Mouse (Mus musculus) midbrain, embryonic 13.5 days (tissue): ENCODE data around the gene Gbp2. TPM values are rescaled to one million over a fixed set of nuclear protein-coding genes. Genes with fewer than 3 reads are reported as not detected.
"Not testable (repeated sequence)": the region's sequence is repeated elsewhere in the genome, so short reads cannot be mapped to it uniquely, and the experiment has no call there.

Experiments used
- ATAC-seq: fragments of 200-750 bp; cut with Nextera tagmentation; 2 replicates; pipeline ENCODE4 v1.8.0; 2017; ENCODE audit warnings: mild to moderate bottlenecking, moderate TSS enrichment, moderate library complexity
- H3K27ac ChIP-seq: fragments of 300-500 bp; sonication (generic); 2 replicates; pipeline ENCODE4 v1.5.1; 2015; ENCODE audit warnings: inconsistent platforms, mild to moderate bottlenecking, moderate library complexity
- H3K27me3 ChIP-seq: fragments of 300-500 bp; sonication (generic); 2 replicates; pipeline ENCODE4 v1.6.1; 2015; ENCODE audit warnings: mild to moderate bottlenecking, inconsistent platforms
- H3K36me3 ChIP-seq: fragments of 300-500 bp; sonication (generic); 2 replicates; pipeline ENCODE4 v1.6.1; 2015; ENCODE audit warnings: mild to moderate bottlenecking, inconsistent platforms
- H3K4me1 ChIP-seq: fragments of 300-500 bp; sonication (generic); replicated peaks from 2 replicates; pipeline ENCODE4 v1.6.1; 2015; ENCODE audit warnings: inconsistent platforms
- H3K4me2 ChIP-seq: fragments of 300-500 bp; sonication (generic); replicated peaks from 2 replicates; pipeline ENCODE4 v1.6.1; 2015; ENCODE audit warnings: moderate library complexity, mild to moderate bottlenecking, inconsistent platforms
- H3K4me3 ChIP-seq: fragments of 300-500 bp; sonication (generic); replicated peaks from 2 replicates; pipeline ENCODE4 v1.5.1; 2015; ENCODE audit warnings: mild to moderate bottlenecking, inconsistent platforms
- H3K9ac ChIP-seq: fragments of 300-500 bp; sonication (generic); replicated peaks from 2 replicates; pipeline ENCODE4 v1.6.1; 2015; ENCODE audit warnings: mild to moderate bottlenecking, inconsistent platforms
- H3K9me3 ChIP-seq: fragments of 300-500 bp; sonication (generic); 2 replicates; pipeline ENCODE4 v1.6.1; 2016; ENCODE audit warnings: mild to moderate bottlenecking, inconsistent platforms
- WGBS: fragments of 180-500 bp; shearing (Covaris S2); methylation state at CpG from one replicate; pipeline ENCODE4 v1.1.7; 2015; 5-methylcytosine and 5-hydroxymethylcytosine counted together
- microRNA-seq: library from miRNA; unstranded; fragments of <30 nt; microRNA quantifications from one replicate; pipeline ENCODE4, GENCODE M21; 2016
- polyA plus RNA-seq: library from polyadenylated mRNA; unstranded; fragments of >200 nt; fragmentation: Nextera tagmentation; extraction: Ambion mirVana; gene quantifications from 2 replicates; pipeline ENCODE4 v1.2.1, GENCODE M21; 2015

Gbp2 gene
- polyA plus RNA-seq, 1 experiment from 2014 or later: 0.30 TPM

DNA sequence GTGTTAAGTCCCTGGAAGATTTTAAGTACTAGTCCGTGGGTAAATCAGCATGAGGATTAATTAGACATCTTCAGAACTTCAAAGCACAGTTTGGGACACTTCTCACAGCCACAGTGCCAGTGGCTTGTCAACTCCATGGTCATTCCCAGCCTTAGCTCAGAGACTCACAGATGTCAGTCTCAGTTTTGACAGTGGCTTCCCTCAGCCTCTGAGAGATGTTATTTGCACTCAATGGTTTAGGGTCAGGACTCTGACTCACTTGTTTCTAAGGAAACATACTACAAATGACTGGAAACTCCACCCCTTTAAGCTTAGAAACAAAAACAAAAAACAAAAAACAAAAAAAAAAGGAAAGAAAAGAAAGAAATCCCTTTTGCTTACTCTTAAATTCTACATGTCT lies 796 bp upstream of the Gbp2 start:
- ATAC-seq: no peak
- no peak overlapping the region for H3K4me2 ChIP-seq
- H3K27ac ChIP-seq: no peak overlapping the region
- H3K9ac ChIP-seq: no peak overlapping the region
- H3K4me3 ChIP-seq: no peak overlapping the region
- no peaks in the 10 kb centered on the region for H3K9me3 ChIP-seq
- no peaks in the 10 kb centered on the region for H3K36me3 ChIP-seq
- no peaks in the 10 kb centered on the region for H3K4me1 ChIP-seq
- H3K27me3 ChIP-seq: no peaks in the 10 kb centered on the region
- WGBS: 6% methylated on average over 1 of the region's 1 CpGs

DNA sequence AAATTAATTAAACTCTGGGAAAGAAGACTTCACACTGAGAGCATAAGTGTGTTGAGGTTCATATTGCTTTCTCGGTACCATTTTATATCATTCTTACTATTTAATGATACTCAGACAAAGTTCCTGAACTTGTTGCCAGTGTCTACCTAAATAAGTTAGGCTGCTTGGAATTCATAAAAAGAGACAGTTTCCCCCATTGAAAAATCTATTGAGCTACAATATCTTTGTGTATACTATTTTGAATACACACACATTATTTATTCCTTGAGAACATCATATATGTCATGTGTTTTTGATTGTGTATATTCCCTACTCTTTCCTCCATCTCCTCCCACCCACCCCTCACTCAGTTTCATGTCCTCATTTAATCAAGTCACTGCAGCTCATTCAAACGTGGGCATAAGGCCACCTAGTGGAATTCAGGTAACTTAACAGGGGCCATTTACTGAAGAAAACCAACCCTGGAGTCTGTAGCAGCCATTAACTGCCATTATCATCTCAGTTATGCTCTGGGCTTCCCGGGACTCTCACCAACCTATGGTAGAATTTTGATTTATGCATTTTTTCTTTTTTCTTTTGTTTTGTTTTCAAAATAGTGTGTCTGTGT lies 657 bp downstream of the Gbp2 start:
- 59% methylated on average over 3 of the region's 3 CpGs for WGBS
- no peak overlapping the region for H3K27ac ChIP-seq
- H3K27me3 ChIP-seq: no peaks in the 10 kb centered on the region
- no peaks in the 10 kb centered on the region for H3K4me1 ChIP-seq
- H3K9ac ChIP-seq: no peak overlapping the region
- no peak overlapping the region for H3K4me3 ChIP-seq
- H3K36me3 ChIP-seq: no peaks in the 10 kb centered on the region
- ATAC-seq: no peak
- no peak overlapping the region for H3K4me2 ChIP-seq
- H3K9me3 ChIP-seq: no peaks in the 10 kb centered on the region

GRCm38 (mm10) chr3:142630385-142630784 lies 10.0 kb downstream of the Gbp2 start:
- no peak overlapping the region for H3K4me2 ChIP-seq
- no peak overlapping the region for H3K27ac ChIP-seq
- H3K9ac ChIP-seq: no peak overlapping the region
- H3K36me3 ChIP-seq: no peaks in the 10 kb centered on the region
- no peak for ATAC-seq
- H3K9me3 ChIP-seq: no peaks in the 10 kb centered on the region
- H3K4me1 ChIP-seq: no peaks in the 10 kb centered on the region
- 94% methylated on average over 8 of the region's 8 CpGs for WGBS
- no peaks in the 10 kb centered on the region for H3K27me3 ChIP-seq
- H3K4me3 ChIP-seq: no peak overlapping the region

DNA sequence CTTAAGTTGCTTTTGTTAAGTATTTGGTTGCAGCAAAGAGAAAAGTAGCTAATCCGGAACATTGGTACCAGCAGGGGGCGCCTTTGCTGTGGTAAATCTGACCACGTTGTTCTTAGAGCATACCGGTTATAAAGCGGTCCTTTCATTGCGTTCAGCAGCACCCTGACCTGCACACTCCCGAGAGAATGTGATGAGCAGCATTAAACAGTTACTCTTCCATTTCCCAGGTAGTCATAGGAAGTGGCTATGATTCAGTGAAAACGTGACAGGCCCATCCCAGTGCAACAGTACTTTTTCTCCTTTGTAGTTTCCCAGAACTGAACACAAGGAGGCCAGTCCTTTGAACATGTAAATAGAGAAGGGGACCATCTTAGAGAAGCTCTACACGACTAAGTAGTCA lies 19.8 kb downstream of the Gbp2 start:
- peak; percentile 48; the same call in 1 of the 2 replicates for ATAC-seq
- no peaks in the 10 kb centered on the region for H3K9me3 ChIP-seq
- H3K27me3 ChIP-seq: no peaks in the 10 kb centered on the region
- no peaks in the 10 kb centered on the region for H3K4me1 ChIP-seq
- H3K27ac ChIP-seq: no peak overlapping the region
- no peak overlapping the region for H3K9ac ChIP-seq
- no peak overlapping the region for H3K4me3 ChIP-seq
- WGBS: 5% methylated on average over 9 of the region's 9 CpGs
- H3K36me3 ChIP-seq: no peaks in the 10 kb centered on the region
- peak overlapping the region; percentile 26; the same call in 1 of the 2 replicates for H3K4me2 ChIP-seq

GRCm38 (mm10) chr3:142645949-142646348 lies 25.5 kb downstream of the Gbp2 start:
- not testable (repeated sequence) for H3K4me3 ChIP-seq, H3K27me3 ChIP-seq, ATAC-seq, H3K27ac ChIP-seq, H3K36me3 ChIP-seq, H3K9me3 ChIP-seq, H3K4me1 ChIP-seq, H3K9ac ChIP-seq, H3K4me2 ChIP-seq
- 12% methylated on average over 2 of the region's 2 CpGs for WGBS

- H3K9me3 ChIP-seq, ATAC-seq, H3K4me3 ChIP-seq, H3K4me2 ChIP-seq, H3K36me3 ChIP-seq, H3K27me3 ChIP-seq, H3K9ac ChIP-seq, H3K4me1 ChIP-seq, H3K27ac ChIP-seq: not testable (repeated sequence)
- 77% methylated on average over 7 of the region's 7 CpGs for WGBS
Observed at GRCm38 (mm10) chr3:142647836-142648235, 27.4 kb downstream of the Gbp2 start.

DNA sequence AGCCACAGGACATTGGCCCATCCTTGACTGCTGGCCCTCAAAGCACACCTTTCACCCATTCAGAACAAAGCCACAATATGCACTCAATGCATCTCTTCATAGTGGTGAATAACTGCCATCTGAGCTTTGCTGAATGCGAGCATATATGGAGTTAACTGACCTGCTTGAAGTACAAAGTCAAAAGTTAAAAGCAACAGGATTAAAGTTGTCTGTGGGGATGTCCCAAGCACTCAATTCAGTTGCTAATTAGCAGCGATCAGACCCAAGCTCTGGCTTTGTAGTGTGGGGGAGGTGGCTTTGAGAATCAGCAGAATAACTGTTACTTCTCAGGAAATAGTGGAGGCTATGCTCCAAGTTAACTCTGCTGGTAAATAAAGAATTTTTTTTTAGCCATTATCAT lies 29.8 kb downstream of the Gbp2 start:
- no peak overlapping the region for H3K4me3 ChIP-seq
- no peak for ATAC-seq
- H3K36me3 ChIP-seq: no peaks in the 10 kb centered on the region
- no peak overlapping the region for H3K27ac ChIP-seq
- WGBS: 20% methylated on average over 2 of the region's 2 CpGs
- H3K9ac ChIP-seq: no peak overlapping the region
- H3K4me1 ChIP-seq: no peaks in the 10 kb centered on the region
- H3K4me2 ChIP-seq: no peak overlapping the region
- H3K9me3 ChIP-seq: no peaks in the 10 kb centered on the region
- no peaks in the 10 kb centered on the region for H3K27me3 ChIP-seq

GRCm38 (mm10) chr3:142664723-142665122 lies 44.3 kb downstream of the Gbp2 start:
- Histone ChIP-seq H3K9me3 (no peaks in the 10 kb centered on the region), H3K9ac (no peak overlapping the region), H3K36me3 (no peaks in the 10 kb centered on the region), H3K4me1 (no peaks in the 10 kb centered on the region), H3K27me3 (no peaks in the 10 kb centered on the region), H3K4me3 (no peak overlapping the region), H3K4me2 (no peak overlapping the region), H3K27ac (no peak overlapping the region)
- no peak for ATAC-seq
- 94% methylated on average over 8 of the region's 8 CpGs for WGBS

DNA sequence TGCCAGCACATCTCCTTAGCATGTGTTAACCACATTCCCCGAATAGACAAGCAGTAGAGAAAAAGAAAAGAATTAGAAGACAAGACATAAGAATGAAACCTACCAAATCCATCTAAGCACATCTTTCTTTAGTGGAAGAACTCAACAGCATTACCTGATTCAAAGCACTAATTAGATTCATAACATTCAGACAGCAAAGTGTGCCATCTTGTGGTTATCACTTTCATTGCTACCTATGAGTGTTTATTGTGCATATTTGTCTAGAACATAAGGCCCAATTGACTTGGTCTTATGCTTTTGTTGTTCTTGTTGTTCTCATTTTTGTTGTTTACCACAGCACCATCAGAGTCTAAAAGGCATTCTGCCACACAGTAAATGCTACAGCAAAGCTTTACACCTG lies 54.2 kb downstream of the Gbp2 start:
- H3K9ac ChIP-seq: no peak overlapping the region
- H3K4me2 ChIP-seq: no peak overlapping the region
- H3K4me1 ChIP-seq: no peaks in the 10 kb centered on the region
- H3K4me3 ChIP-seq: no peak overlapping the region
- ATAC-seq: no peak
- no peaks in the 10 kb centered on the region for H3K27me3 ChIP-seq
- WGBS: 79% methylated on average over 1 of the region's 1 CpGs
- no peaks in the 10 kb centered on the region for H3K36me3 ChIP-seq
- no peak overlapping the region for H3K27ac ChIP-seq
- no peaks in the 10 kb centered on the region for H3K9me3 ChIP-seq

Small RNAs within 50 kb of the gene (microRNA-seq; reads per million reads assigned to microRNA genes)
- not detected for gene Mir6381

Other genes starting within 250 kb of the Gbp2 start
- 11.6 and 12.4 TPM in 2 replicates for gene Pdlim5, start 224.9 kb upstream of the Gbp2 start, polyA plus RNA-seq
- gene Gbp5, start 126.6 kb upstream of the Gbp2 start, polyA plus RNA-seq: 0.07 TPM in 1 of 2 replicates, not detected in the other
- gene Gbp7, start 90.3 kb upstream of the Gbp2 start, polyA plus RNA-seq: 1.2 and 1.3 TPM in 2 replicates
- gene Gbp3, start 60.6 kb upstream of the Gbp2 start, polyA plus RNA-seq: 0.76 and 1.1 TPM in 2 replicates
- not detected in 2 replicates for gene Gbp2b, start 25.8 kb upstream of the Gbp2 start, polyA plus RNA-seq
- gene Kyat3, start 80.4 kb downstream of the Gbp2 start, polyA plus RNA-seq: 4.4 and 4.9 TPM in 2 replicates
- 99.3 and 103 TPM in 2 replicates for gene Gtf2b, start 144.4 kb downstream of the Gbp2 start, polyA plus RNA-seq